Mouse (Mus musculus) bone marrow macrophage, adult 2 months (primary cell): ENCODE measurements at regions not wholly inside any gene's neighbourhood (a gene's known extent, or its start where the extent isn't known, plus 50 kb on each side); places are given as distances from the start of the nearest gene placed in this dataset.

ENCODE experiments used
- H3K27ac ChIP-seq: 2 replicates; pipeline ENCODE4 v1.5.1; 2012; ENCODE audit warnings: low read depth, low read length; ENCODE audit not compliant: insufficient read depth
- H3K4me1 ChIP-seq: 2 replicates; pipeline ENCODE4 v1.6.1; 2012; ENCODE audit warnings: low read length; ENCODE audit not compliant: control insufficient read depth, insufficient read depth
- H3K4me3 ChIP-seq: 2 replicates; pipeline ENCODE4 v1.5.1; 2012; ENCODE audit warnings: mild to moderate bottlenecking, low read length, moderate library complexity; ENCODE audit not compliant: insufficient read depth
- CTCF ChIP-seq: IDR thresholded peaks from 2 replicates; pipeline ENCODE4 v1.5.1; 2012; ENCODE audit warnings: low read depth, mild to moderate bottlenecking, low read length, moderate library complexity
- POLR2A ChIP-seq: IDR thresholded peaks from 2 replicates; pipeline ENCODE4 v1.6.1; 2012; ENCODE audit warnings: mild to moderate bottlenecking, low read depth, low read length, borderline replicate concordance

GRCm38 (mm10) chr2:159334711-159335110 lies 540.1 kb downstream of the Dhx35 start:
- no peak overlapping the region for H3K27ac ChIP-seq
- TF ChIP-seq CTCF (no peak), POLR2A (no peak)
- H3K4me1 ChIP-seq = no peaks in the 10 kb centered on the region
- no peak overlapping the region for H3K4me3 ChIP-seq

- no peak overlapping the region for H3K4me3 ChIP-seq
- TF ChIP-seq CTCF (no peak), POLR2A (no peak)
- no peak overlapping the region for H3K27ac ChIP-seq
- no peaks in the 10 kb centered on the region for H3K4me1 ChIP-seq
Observed at GRCm38 (mm10) chr2:159336646-159337045, 542.0 kb downstream of the Dhx35 start.

GRCm38 (mm10) chr2:159343624-159344560 lies 549.3 kb downstream of the Dhx35 start:
- H3K27ac ChIP-seq = no peak overlapping the region
- TF ChIP-seq POLR2A = no peak
- no peak for TF ChIP-seq CTCF
- no peak overlapping the region for H3K4me3 ChIP-seq
- no peaks in the 10 kb centered on the region for H3K4me1 ChIP-seq

GRCm38 (mm10) chr2:159354247-159354646 lies 559.6 kb downstream of the Dhx35 start:
- H3K4me3 ChIP-seq = no peak overlapping the region
- no peaks in the 10 kb centered on the region for H3K4me1 ChIP-seq
- H3K27ac ChIP-seq = no peak overlapping the region
- no peak for TF ChIP-seq CTCF
- TF ChIP-seq POLR2A = no peak

GRCm38 (mm10) chr2:159356503-159356902 lies 561.9 kb downstream of the Dhx35 start:
- no peak overlapping the region for H3K4me3 ChIP-seq
- no peaks in the 10 kb centered on the region for H3K4me1 ChIP-seq
- H3K27ac ChIP-seq = no peak overlapping the region
- TF ChIP-seq POLR2A = no peak

- Histone ChIP-seq H3K27ac (no peak overlapping the region), H3K4me3 (no peak overlapping the region), H3K4me1 (no peaks in the 10 kb centered on the region)
- TF ChIP-seq POLR2A (no peak), CTCF (no peak)
Observed at GRCm38 (mm10) chr2:159361371-159361770, 566.8 kb downstream of the Dhx35 start.

- H3K4me1 ChIP-seq = no peaks in the 10 kb centered on the region
- H3K4me3 ChIP-seq = no peak overlapping the region
- no peak overlapping the region for H3K27ac ChIP-seq
- TF ChIP-seq POLR2A (no peak), CTCF (no peak)
Observed at GRCm38 (mm10) chr2:159392865-159393264, 598.3 kb downstream of the Dhx35 start.

- Histone ChIP-seq H3K4me3 (no peak overlapping the region), H3K4me1 (no peaks in the 10 kb centered on the region), H3K27ac (no peak overlapping the region)
- TF ChIP-seq CTCF = no peak
- TF ChIP-seq POLR2A = no peak
Observed at GRCm38 (mm10) chr2:159401421-159402100, 607.0 kb downstream of the Dhx35 start.

GRCm38 (mm10) chr2:159404940-159405339 lies 610.3 kb downstream of the Dhx35 start:
- TF ChIP-seq POLR2A (no peak), CTCF (no peak)
- no peak overlapping the region for H3K4me3 ChIP-seq
- no peaks in the 10 kb centered on the region for H3K4me1 ChIP-seq
- no peak overlapping the region for H3K27ac ChIP-seq

GRCm38 (mm10) chr2:159414599-159414998 lies 620.0 kb downstream of the Dhx35 start:
- Histone ChIP-seq H3K27ac (no peak overlapping the region), H3K4me3 (no peak overlapping the region), H3K4me1 (no peaks in the 10 kb centered on the region)
- TF ChIP-seq CTCF = no peak
- TF ChIP-seq POLR2A = no peak
